Mouse (Mus musculus) small intestine, adult 2 months (tissue): ENCODE measurements around the gene Ptprf.

ENCODE experiments used
- CTCF ChIP-seq: fragments of 200-500 bp; IDR thresholded peaks from 2 replicates; pipeline ENCODE4 v1.5.1; 2012; ENCODE audit warnings: low read depth, mild to moderate bottlenecking, control low read depth, inconsistent platforms, low read length, moderate library complexity, mixed read lengths; ENCODE audit not compliant: insufficient replicate concordance, insufficient read length; ENCODE audit errors: extremely low read depth
- POLR2A ChIP-seq: fragments of 200-500 bp; IDR thresholded peaks from 2 replicates; pipeline ENCODE4 v1.6.1; 2012; ENCODE audit warnings: low read depth, mild to moderate bottlenecking, control low read depth, inconsistent platforms, low read length, moderate library complexity

- TF ChIP-seq POLR2A: no peak
- TF ChIP-seq CTCF: no peak
Measured at GRCm38 (mm10) chr4:118310461-118310860, 19.3 kb upstream of the Ptprf start.
